Mouse (Mus musculus) forebrain, embryonic 15.5 days (tissue): ENCODE measurements at regions not wholly inside any gene's neighbourhood (a gene's known extent, or its start where the extent isn't known, plus 50 kb on each side); places are given as distances from the start of the nearest gene placed in this dataset.

Experiments used
- ATAC-seq: fragments of 200-750 bp; cut with Nextera tagmentation; replicated peaks from 2 replicates; pipeline ENCODE4 v1.8.0; 2017; ENCODE audit warnings: mild to moderate bottlenecking, moderate TSS enrichment, moderate library complexity
- H3K27ac ChIP-seq: fragments of 300-500 bp; sonication (generic); replicated peaks from 2 replicates; pipeline ENCODE4 v1.5.1; 2015; ENCODE audit warnings: mild to moderate bottlenecking, inconsistent platforms
- H3K27me3 ChIP-seq: fragments of 300-500 bp; sonication (generic); 2 replicates; pipeline ENCODE4 v1.6.1; 2015; ENCODE audit warnings: inconsistent platforms
- H3K36me3 ChIP-seq: fragments of 300-500 bp; sonication (generic); 2 replicates; pipeline ENCODE4 v1.6.1; 2015; ENCODE audit warnings: mild to moderate bottlenecking, inconsistent platforms
- H3K4me1 ChIP-seq: fragments of 300-500 bp; sonication (generic); 2 replicates; pipeline ENCODE4 v1.6.1; 2015; ENCODE audit warnings: inconsistent platforms
- H3K4me2 ChIP-seq: fragments of 300-500 bp; sonication (generic); replicated peaks from 2 replicates; pipeline ENCODE4 v1.6.1; 2015; ENCODE audit warnings: mild to moderate bottlenecking, inconsistent platforms
- H3K4me3 ChIP-seq: fragments of 300-500 bp; sonication (generic); 2 replicates; pipeline ENCODE4 v1.5.1; 2015; ENCODE audit warnings: mild to moderate bottlenecking, inconsistent platforms
- H3K9ac ChIP-seq: fragments of 300-500 bp; sonication (generic); replicated peaks from 2 replicates; pipeline ENCODE4 v1.6.1; 2015; ENCODE audit warnings: mild to moderate bottlenecking, inconsistent platforms
- H3K9me3 ChIP-seq: fragments of 300-500 bp; sonication (generic); 2 replicates; pipeline ENCODE4 v1.6.1; 2016; ENCODE audit warnings: inconsistent platforms
- WGBS: fragments of 180-500 bp; shearing (Covaris S2); methylation state at CpG from one replicate; pipeline ENCODE4 v1.1.7; 2015; ENCODE audit warnings: mixed read lengths; 5-methylcytosine and 5-hydroxymethylcytosine counted together

GRCm38 (mm10) chr16:55168433-55168832, 129.4 kb downstream of the Zpld1 start:
- no peaks in the 10 kb centered on the region for H3K36me3 ChIP-seq
- ATAC-seq, result no peak
- no peak overlapping the region for H3K9ac ChIP-seq
- no peak overlapping the region for H3K4me2 ChIP-seq
- no peaks in the 10 kb centered on the region for H3K4me1 ChIP-seq
- no peaks in the 10 kb centered on the region for H3K27me3 ChIP-seq
- H3K27ac ChIP-seq, result no peak overlapping the region
- H3K9me3 ChIP-seq, result no peaks in the 10 kb centered on the region
- no peak overlapping the region for H3K4me3 ChIP-seq
- WGBS, result 66% methylated on average over 2 of the region's 2 CpGs

- Histone ChIP-seq H3K27me3 (no peaks in the 10 kb centered on the region), H3K4me2 (no peak overlapping the region), H3K9me3 (no peaks in the 10 kb centered on the region), H3K4me1 (no peaks in the 10 kb centered on the region), H3K27ac (no peak overlapping the region), H3K4me3 (no peak overlapping the region), H3K36me3 (no peaks in the 10 kb centered on the region), H3K9ac (no peak overlapping the region)
- WGBS, result 63% methylated on average over 8 of the region's 8 CpGs
- ATAC-seq, result no peak
Measured at GRCm38 (mm10) chr16:55166181-55166848, 131.5 kb downstream of the Zpld1 start.

- H3K4me2 ChIP-seq, result no peak overlapping the region
- H3K9me3 ChIP-seq, result no peaks in the 10 kb centered on the region
- H3K27me3 ChIP-seq, result no peaks in the 10 kb centered on the region
- 80% methylated on average over 6 of the region's 6 CpGs for WGBS
- H3K36me3 ChIP-seq, result no peaks in the 10 kb centered on the region
- no peak overlapping the region for H3K4me3 ChIP-seq
- no peak for ATAC-seq
- no peak overlapping the region for H3K9ac ChIP-seq
- H3K4me1 ChIP-seq, result no peaks in the 10 kb centered on the region
- H3K27ac ChIP-seq, result no peak overlapping the region
Measured at GRCm38 (mm10) chr16:55162926-55163325, 134.9 kb downstream of the Zpld1 start.

- ATAC-seq, result 0 out of 2 replicates have a peak, but pooled peaks have one; percentile 55
- Histone ChIP-seq H3K4me2 (no peak overlapping the region), H3K27ac (no peak overlapping the region), H3K4me1 (no peaks in the 10 kb centered on the region), H3K4me3 (no peak overlapping the region), H3K27me3 (no peaks in the 10 kb centered on the region), H3K9me3 (no peaks in the 10 kb centered on the region), H3K36me3 (no peaks in the 10 kb centered on the region), H3K9ac (no peak overlapping the region)
- WGBS, result 45% methylated on average over 4 of the region's 4 CpGs
Measured at GRCm38 (mm10) chr16:55151726-55152125, 146.1 kb downstream of the Zpld1 start.

GRCm38 (mm10) chr16:55142431-55143173, 155.2 kb downstream of the Zpld1 start:
- WGBS, result 58% methylated on average over 6 of the region's 6 CpGs
- ATAC-seq, result no peak

GRCm38 (mm10) chr16:55134961-55135360, 162.8 kb downstream of the Zpld1 start:
- Histone ChIP-seq H3K9ac (no peak overlapping the region), H3K27ac (no peak overlapping the region), H3K9me3 (no peaks in the 10 kb centered on the region), H3K4me2 (no peak overlapping the region), H3K27me3 (no peaks in the 10 kb centered on the region), H3K4me1 (no peaks in the 10 kb centered on the region), H3K36me3 (no peaks in the 10 kb centered on the region), H3K4me3 (no peak overlapping the region)
- no peak for ATAC-seq

More at GRCm38 (mm10) chr16:55142431-55143173, 155.2 kb downstream of the Zpld1 start:
- no peaks in the 10 kb centered on the region for H3K27me3 ChIP-seq
- no peaks in the 10 kb centered on the region for H3K4me1 ChIP-seq
- H3K4me3 ChIP-seq, result no peak overlapping the region
- H3K9me3 ChIP-seq, result no peaks in the 10 kb centered on the region
- no peak overlapping the region for H3K27ac ChIP-seq
- no peaks in the 10 kb centered on the region for H3K36me3 ChIP-seq
- H3K4me2 ChIP-seq, result no peak overlapping the region
- H3K9ac ChIP-seq, result no peak overlapping the region

- Histone ChIP-seq H3K4me2 (no peak overlapping the region), H3K9ac (no peak overlapping the region), H3K27me3 (no peaks in the 10 kb centered on the region), H3K9me3 (no peaks in the 10 kb centered on the region), H3K4me3 (no peak overlapping the region), H3K36me3 (no peaks in the 10 kb centered on the region), H3K27ac (no peak overlapping the region), H3K4me1 (no peaks in the 10 kb centered on the region)
- no peak for ATAC-seq
- WGBS, result 86% methylated on average over 1 of the region's 1 CpGs
Measured at GRCm38 (mm10) chr16:55097651-55098050, 200.1 kb downstream of the Zpld1 start.

- Histone ChIP-seq H3K4me3 (no peak overlapping the region), H3K9me3 (no peaks in the 10 kb centered on the region), H3K27me3 (no peaks in the 10 kb centered on the region), H3K36me3 (no peaks in the 10 kb centered on the region), H3K4me1 (no peaks in the 10 kb centered on the region), H3K9ac (no peak overlapping the region), H3K4me2 (no peak overlapping the region), H3K27ac (no peak overlapping the region)
- WGBS, result 88% methylated on average over 1 of the region's 1 CpGs
- ATAC-seq, result no peak
Measured at GRCm38 (mm10) chr16:55087461-55087860, 210.3 kb downstream of the Zpld1 start.

GRCm38 (mm10) chr16:55076172-55076571, 221.6 kb downstream of the Zpld1 start:
- 52% methylated on average over 1 of the region's 1 CpGs for WGBS
- Histone ChIP-seq H3K4me2 (no peak overlapping the region), H3K9ac (no peak overlapping the region), H3K27ac (no peak overlapping the region), H3K9me3 (no peaks in the 10 kb centered on the region), H3K4me1 (0 out of 2 replicates have a peak, but pooled peaks cover 9% of the 10 kb centered on the region), H3K27me3 (no peaks in the 10 kb centered on the region), H3K36me3 (no peaks in the 10 kb centered on the region), H3K4me3 (no peak overlapping the region)
- ATAC-seq, result peak; percentile 57

- H3K4me2 ChIP-seq, result no peak overlapping the region
- 93% methylated on average over 6 of the region's 6 CpGs for WGBS
- ATAC-seq, result no peak
- no peak overlapping the region for H3K27ac ChIP-seq
- no peak overlapping the region for H3K4me3 ChIP-seq
- H3K9ac ChIP-seq, result no peak overlapping the region
- no peaks in the 10 kb centered on the region for H3K4me1 ChIP-seq
- no peaks in the 10 kb centered on the region for H3K36me3 ChIP-seq
- no peaks in the 10 kb centered on the region for H3K27me3 ChIP-seq
- H3K9me3 ChIP-seq, result no peaks in the 10 kb centered on the region
Measured at GRCm38 (mm10) chr16:55039777-55040176, 258.0 kb downstream of the Zpld1 start.

- no peaks in the 10 kb centered on the region for H3K4me1 ChIP-seq
- no peak overlapping the region for H3K27ac ChIP-seq
- no peak for ATAC-seq
- no peaks in the 10 kb centered on the region for H3K9me3 ChIP-seq
- 72% methylated on average over 2 of the region's 2 CpGs for WGBS
- no peaks in the 10 kb centered on the region for H3K36me3 ChIP-seq
- H3K4me2 ChIP-seq, result no peak overlapping the region
- H3K27me3 ChIP-seq, result no peaks in the 10 kb centered on the region
- no peak overlapping the region for H3K4me3 ChIP-seq
- no peak overlapping the region for H3K9ac ChIP-seq
Measured at GRCm38 (mm10) chr16:55001661-55002289, 296.0 kb downstream of the Zpld1 start.

GRCm38 (mm10) chr16:54991595-54992240, 306.1 kb downstream of the Zpld1 start:
- no peak for ATAC-seq
- H3K4me2 ChIP-seq, result no peak overlapping the region
- WGBS, result 80% methylated on average over 4 of the region's 4 CpGs

More at GRCm38 (mm10) chr16:54991595-54992240, 306.1 kb downstream of the Zpld1 start:
- Histone ChIP-seq H3K9me3 (no peaks in the 10 kb centered on the region), H3K36me3 (no peaks in the 10 kb centered on the region), H3K4me3 (no peak overlapping the region), H3K9ac (no peak overlapping the region), H3K27ac (no peak overlapping the region), H3K27me3 (no peaks in the 10 kb centered on the region), H3K4me1 (no peaks in the 10 kb centered on the region)
